Mouse (Mus musculus): ENCODE measurements around the gene Gm11757.
"Not testable (repeated sequence)": the region's sequence is repeated elsewhere in the genome, so short reads cannot be mapped to it uniquely, and the experiment has no call there.

Gene Gm11757

GRCm38 (mm10) chr4:73891012-73891411 is at the start of gene Gm11757:
TSS of gene Gm11757 (minus strand) at chr4:73891112.
- not testable (repeated sequence) for DNase-seq (ENCODE audit: low spot score)

- DNase-seq (ENCODE audit: low spot score): not testable (repeated sequence)
Measured at GRCm38 (mm10) chr4:73920660-73921059, 29.7 kb upstream of the Gm11757 start, which contains the start of gene Gm11756. TSS of gene Gm11756 (minus strand) at chr4:73920760.

- not testable (repeated sequence) for DNase-seq (ENCODE audit: low spot score)
Measured at GRCm38 (mm10) chr4:73905853-73906252, 14.9 kb upstream of the Gm11757 start, which contains the start of gene Gm13871. TSS of gene Gm13871 (minus strand) at chr4:73905953.

- DNase-seq (ENCODE audit: low spot score): not testable (repeated sequence)
Measured at GRCm38 (mm10) chr4:73876166-73876565, 14.7 kb downstream of the Gm11757 start, which contains the start of gene Gm11758. TSS of gene Gm11758 (minus strand) at chr4:73876266.
